Mouse (Mus musculus) kidney, postnatal 14 days (tissue): ENCODE data around the gene Sart1.

Experiments
- DNase-seq: peaks from one replicate; pipeline ENCODE4 v3.0.0; 2022; ENCODE audit warnings: mixed read lengths

The Sart1 gene

GRCm38 (mm10) chr19:5388588-5389242 is at the start of gene Sart1:
Gene Sart1 (minus strand): TSS chr19:5388703.
- DNase-seq, result peak; percentile 98

GRCm38 (mm10) chr19:5433951-5434350 is 45.4 kb upstream of the Sart1 start:
- DNase-seq, result no peak

GRCm38 (mm10) chr19:5432992-5433852 is 44.7 kb upstream of the Sart1 start:
- DNase-seq, result peak; percentile 81

- no peak for DNase-seq
These were observed 43.5 kb upstream of the Sart1 start for GRCm38 (mm10) chr19:5431911-5432464.

GRCm38 (mm10) chr19:5430408-5430807 is 41.9 kb upstream of the Sart1 start:
- no peak for DNase-seq

GRCm38 (mm10) chr19:5429806-5430205 is 41.3 kb upstream of the Sart1 start:
- DNase-seq, result peak; percentile 78

- DNase-seq, result no peak
These were observed 40.7 kb upstream of the Sart1 start for GRCm38 (mm10) chr19:5429219-5429618.

GRCm38 (mm10) chr19:5428083-5428482 is 39.6 kb upstream of the Sart1 start:
- peak; percentile 62 for DNase-seq

- no peak for DNase-seq
These were observed 38.3 kb upstream of the Sart1 start for GRCm38 (mm10) chr19:5426640-5427290.

- DNase-seq, result no peak
These were observed 37.5 kb upstream of the Sart1 start for GRCm38 (mm10) chr19:5425906-5426565.

GRCm38 (mm10) chr19:5424782-5425741 is 36.6 kb upstream of the Sart1 start, which contains the start of the genes Drap1 and AI837181:
Gene Drap1 (minus strand): TSS chr19:5424979.
Gene AI837181 (plus strand): TSS chr19:5425144.
- peak; percentile 97 for DNase-seq

GRCm38 (mm10) chr19:5424092-5424781 is 35.7 kb upstream of the Sart1 start:
- peak; percentile 90 for DNase-seq

GRCm38 (mm10) chr19:5423561-5423960 is 35.1 kb upstream of the Sart1 start:
- DNase-seq, result no peak

GRCm38 (mm10) chr19:5422895-5423443 is 34.5 kb upstream of the Sart1 start:
- DNase-seq, result no peak

GRCm38 (mm10) chr19:5422267-5422666 is 33.8 kb upstream of the Sart1 start:
- DNase-seq, result no peak

- DNase-seq, result no peak
These were observed 33.3 kb upstream of the Sart1 start for GRCm38 (mm10) chr19:5421784-5422183.

GRCm38 (mm10) chr19:5420579-5420978 is 32.1 kb upstream of the Sart1 start:
- no peak for DNase-seq

GRCm38 (mm10) chr19:5419630-5420029 is 31.1 kb upstream of the Sart1 start:
- DNase-seq, result no peak

GRCm38 (mm10) chr19:5418750-5419466 is 30.4 kb upstream of the Sart1 start:
- DNase-seq, result no peak

- DNase-seq, result peak; percentile 70
These were observed 26.0 kb upstream of the Sart1 start for GRCm38 (mm10) chr19:5414534-5414957.
